Mouse (Mus musculus) lung, adult 2 months (tissue): ENCODE data around the gene Urah. TPM values are rescaled to one million over a fixed set of nuclear protein-coding genes. Genes with fewer than 3 reads are reported as not detected.

ENCODE experiments used
- DNase-seq: peaks from one replicate; pipeline ENCODE4 v3.0.0; 2022
- H3K4me1 ChIP-seq: fragments of 200-500 bp; 2 replicates; pipeline ENCODE4 v1.6.1; 2011; ENCODE audit warnings: low read length; ENCODE audit not compliant: control insufficient read depth, insufficient read depth
- H3K4me3 ChIP-seq: fragments of 200-500 bp; replicated peaks from 2 replicates; pipeline ENCODE3; 2011; ENCODE audit warnings: low read depth, mild to moderate bottlenecking, control low read depth, low read length; ENCODE audit errors: extremely low read depth
- CTCF ChIP-seq: fragments of 200-500 bp; IDR thresholded peaks from 2 replicates; pipeline ENCODE4 v1.5.1; 2011; ENCODE audit warnings: mild to moderate bottlenecking, low read length, control low read depth; ENCODE audit not compliant: insufficient read depth
- POLR2A ChIP-seq: fragments of 200-500 bp; IDR thresholded peaks from 2 replicates; pipeline ENCODE4 v1.6.1; 2011; ENCODE audit warnings: low read depth, mild to moderate bottlenecking, control low read depth, low read length, borderline replicate concordance; ENCODE audit errors: extremely low read depth
- WGBS: fragments of 180-500 bp; shearing (Covaris S2); methylation state at CpG from one replicate; pipeline ENCODE4 v1.1.7; 2018; 5-methylcytosine and 5-hydroxymethylcytosine counted together
- polyA plus RNA-seq: library from polyadenylated mRNA; depleted of rRNA; stranded (reverse); fragments of >200 nt; gene quantifications from 2 replicates; pipeline ENCODE4 v1.2.3, GENCODE M21; 2012

Gene Urah
- polyA plus RNA-seq, 1 experiment, result 19.7 TPM

GRCm38 (mm10) chr7:140811714-140812113 is 23.1 kb upstream of the Urah start:
- DNase-seq, result no peak
- H3K4me1 ChIP-seq, result no peaks in the 10 kb centered on the region
- 77% methylated on average over 13 of the region's 13 CpGs for WGBS
- no peak overlapping the region for H3K4me3 ChIP-seq
- TF ChIP-seq CTCF (no peak), POLR2A (no peak)

GRCm38 (mm10) chr7:140812850-140813249 is 22.0 kb upstream of the Urah start:
- WGBS, result 77% methylated on average over 12 of the region's 12 CpGs
- Histone ChIP-seq H3K4me1 (no peaks in the 10 kb centered on the region), H3K4me3 (no peak overlapping the region)
- no peak for DNase-seq
- TF ChIP-seq POLR2A (no peak), CTCF (no peak)

- Histone ChIP-seq H3K4me3 (no peak overlapping the region), H3K4me1 (no peaks in the 10 kb centered on the region)
- TF ChIP-seq POLR2A, result no peak
- 46% methylated on average over 4 of the region's 4 CpGs for WGBS
- no peak for DNase-seq
Measured at GRCm38 (mm10) chr7:140820173-140820572, 14.6 kb upstream of the Urah start.

GRCm38 (mm10) chr7:140821305-140821652 is 13.5 kb upstream of the Urah start:
- no peak overlapping the region for H3K4me3 ChIP-seq
- TF ChIP-seq CTCF (no peak), POLR2A (no peak)
- WGBS, result 56% methylated on average over 5 of the region's 5 CpGs
- DNase-seq, result no peak
- H3K4me1 ChIP-seq, result no peaks in the 10 kb centered on the region

GRCm38 (mm10) chr7:140821653-140822329 is 13.0 kb upstream of the Urah start, which contains the start of gene Zfp941:
TSS of gene Zfp941 (minus strand) at chr7:140822178.
- TF ChIP-seq CTCF (no peak), POLR2A (no peak)
- Histone ChIP-seq H3K4me1 (no peaks in the 10 kb centered on the region), H3K4me3 (peak within 1 kb of the TSS; percentile 33)
- WGBS, result 3% methylated on average over 21 of the region's 21 CpGs
- DNase-seq, result no peak

GRCm38 (mm10) chr7:140822731-140823130 is 12.1 kb upstream of the Urah start:
- TF ChIP-seq POLR2A (no peak), CTCF (no peak)
- Histone ChIP-seq H3K4me1 (no peaks in the 10 kb centered on the region), H3K4me3 (no peak overlapping the region)
- DNase-seq, result no peak
- WGBS, result 84% methylated on average over 4 of the region's 4 CpGs

GRCm38 (mm10) chr7:140828171-140828881 is 6.5 kb upstream of the Urah start:
- 17% methylated on average over 8 of the region's 8 CpGs for WGBS
- Histone ChIP-seq H3K4me3 (peak overlapping the region; percentile 13), H3K4me1 (0 out of 2 replicates have a peak, but pooled peaks cover 2% of the 10 kb centered on the region)
- no peak for DNase-seq
- no peak for TF ChIP-seq CTCF
- TF ChIP-seq POLR2A, result no peak

- DNase-seq, result no peak
- Histone ChIP-seq H3K4me1 (0 out of 2 replicates have a peak, but pooled peaks cover 2% of the 10 kb centered on the region), H3K4me3 (no peak overlapping the region)
- TF ChIP-seq POLR2A (no peak), CTCF (no peak)
- WGBS, result 52% methylated on average over 6 of the region's 6 CpGs
Measured at GRCm38 (mm10) chr7:140831447-140831846, 3.4 kb upstream of the Urah start.

- TF ChIP-seq CTCF, result no peak
- TF ChIP-seq POLR2A, result no peak
- 84% methylated on average over 4 of the region's 4 CpGs for WGBS
- no peaks in the 10 kb centered on the region for H3K4me1 ChIP-seq
Measured at GRCm38 (mm10) chr7:140833341-140833740, 1.5 kb upstream of the Urah start.

GRCm38 (mm10) chr7:140835758-140836087 is 905 bp downstream of the Urah start:
- peak overlapping the region; percentile 20 for H3K4me3 ChIP-seq
- no peaks in the 10 kb centered on the region for H3K4me1 ChIP-seq
- WGBS, result 73% methylated on average over 2 of the region's 2 CpGs
- TF ChIP-seq CTCF (no peak), POLR2A (no peak)
- no peak for DNase-seq

More at GRCm38 (mm10) chr7:140833341-140833740, 1.5 kb upstream of the Urah start:
- H3K4me3 ChIP-seq, result no peak overlapping the region
- DNase-seq, result no peak
